ENCODE assay signal across 8 mouse cellular contexts in genomic region chr9:107355870-107356765, GRCm38 (mm10). TPM values are rescaled to one million over a fixed set of nuclear protein-coding genes. Genes with fewer than 3 reads are reported as not detected.
DNase-seq lines count a peak whose midpoint lies in the region; ATAC-seq lines count a peak whose summit lies in the region.

No protein-coding gene starts in this region.

- H3K9ac ChIP-seq in hindbrain, embryonic 13.5 days: no peak overlapping the region

- H3K27ac ChIP-seq in hindbrain, embryonic 13.5 days: no peak overlapping the region

- no peaks in the 10 kb centered on the region for H3K9me3 ChIP-seq in hindbrain, embryonic 13.5 days

- no peaks in the 10 kb centered on the region for H3K36me3 ChIP-seq in hindbrain, embryonic 13.5 days

- H3K4me3 ChIP-seq in hindbrain, embryonic 13.5 days: no peak overlapping the region

- 58% methylated on average over 7 of the region's 7 CpGs for WGBS in hindbrain, embryonic 13.5 days

- H3K27me3 ChIP-seq in hindbrain, embryonic 13.5 days: peaks cover 18% of the 10 kb centered on the region

- peaks cover 7% of the 10 kb centered on the region for H3K4me1 ChIP-seq in hindbrain, embryonic 13.5 days (replicated peaks)

- DNase-seq in spleen, adult 18-20 months: peak; percentile 33 to 68
- no peak for DNase-seq in spleen, adult 12 weeks (ENCODE audit: low spot score)
- DNase-seq in adrenal gland, adult 2 months: peak; percentile 52
- DNase-seq in embryo, embryonic 10 days (ENCODE audit: low spot score): peak; percentile 79
- peak; percentile 35 to 60 for DNase-seq in layer of hippocampus, postnatal 36 days
- DNase-seq in neural tube, embryonic 10.5 days (ENCODE audit: extremely low spot score, low spot score): peak; percentile 66
- DNase-seq in thymus, postnatal 25 days: peak; percentile 61

- peak; percentile 14; the same call in 1 of the 2 replicates for ATAC-seq in hindbrain, embryonic 13.5 days (ENCODE audit: low FRiP score)

- H3K4me2 ChIP-seq in hindbrain, embryonic 13.5 days: no peak overlapping the region

RNA-seq across cellular contexts. Expression of gene 6430571L13Rik, which starts 15.7 kb away (rescaled TPM):
- 1 to 10 TPM in 1 of 2 experiments, under 1 TPM in 1; 0.69 to 1.9 TPM for total RNA-seq in adrenal gland, adult 2 months (2021)
- polyA plus RNA-seq in adrenal gland, adult 2 months (2012; rRNA removed): 1.3 and 1.4 TPM in 2 replicates
- 7.8 and 8.3 TPM in 2 replicates for polyA plus RNA-seq in hindbrain, embryonic 13.5 days (2015; fragmentation: Nextera tagmentation; extraction: Ambion mirVana)
- 1 to 10 TPM; 1.5 to 1.9 TPM for total RNA-seq in layer of hippocampus, postnatal 36 days (2021)

RNA-seq across cellular contexts. Expression of gene Hemk1, which starts 18.0 kb away (rescaled TPM):
- 10 to 100 TPM; 17.5 to 17.7 TPM for total RNA-seq in adrenal gland, adult 2 months (2021)
- polyA plus RNA-seq in adrenal gland, adult 2 months (2012; rRNA removed): 23.5 and 25.5 TPM in 2 replicates
- 17.0 and 17.4 TPM in 2 replicates for polyA plus RNA-seq in hindbrain, embryonic 13.5 days (2015; fragmentation: Nextera tagmentation; extraction: Ambion mirVana)
- 10 to 100 TPM; 17.2 to 19.5 TPM for total RNA-seq in layer of hippocampus, postnatal 36 days (2021)

RNA-seq across cellular contexts. Expression of gene Cacna2d2, which starts 43.3 kb away (rescaled TPM):
- 1 to 10 TPM; 6.9 to 7.1 TPM for total RNA-seq in adrenal gland, adult 2 months (2021)
- polyA plus RNA-seq in adrenal gland, adult 2 months (2012; rRNA removed): 12.1 and 14.7 TPM in 2 replicates
- 7.6 and 8.3 TPM in 2 replicates for polyA plus RNA-seq in hindbrain, embryonic 13.5 days (2015; fragmentation: Nextera tagmentation; extraction: Ambion mirVana)
- 10 to 100 TPM; 17.5 to 23.3 TPM for total RNA-seq in layer of hippocampus, postnatal 36 days (2021)
